Mouse (Mus musculus) ES-Bruce4 (cell line): ENCODE measurements around the gene Gm20897. TPM values are rescaled to one million over a fixed set of nuclear protein-coding genes. Genes with fewer than 3 reads are reported as not detected.
"Not testable (repeated sequence)": the region's sequence is repeated elsewhere in the genome, so short reads cannot be mapped to it uniquely, and the experiment has no call there.

Experiments used
- H3K27ac ChIP-seq: 2 replicates; pipeline ENCODE4 v1.5.1; 2012; ENCODE audit warnings: low read length, inconsistent platforms; ENCODE audit not compliant: insufficient read depth
- H3K27me3 ChIP-seq: 2 replicates; pipeline ENCODE4 v1.6.1; 2012; ENCODE audit warnings: mild to moderate bottlenecking, low read length, inconsistent platforms; ENCODE audit not compliant: control insufficient read depth, poor library complexity, insufficient read depth, severe bottlenecking
- H3K36me3 ChIP-seq: 2 replicates; pipeline ENCODE4 v1.6.1; 2012; ENCODE audit warnings: inconsistent platforms, mild to moderate bottlenecking, low read length, moderate library complexity; ENCODE audit not compliant: control insufficient read depth, poor library complexity, insufficient read depth, severe bottlenecking
- H3K4me1 ChIP-seq: one replicate; pipeline ENCODE4 v1.8.1; 2011; ENCODE audit warnings: low read length; ENCODE audit not compliant: control insufficient read depth, insufficient read depth
- H3K4me3 ChIP-seq: 2 replicates; pipeline ENCODE4 v1.5.1; 2011; ENCODE audit warnings: low read depth, mild to moderate bottlenecking, low read length
- H3K9ac ChIP-seq: 2 replicates; pipeline ENCODE4 v1.6.1; 2012; ENCODE audit warnings: low read depth, mild to moderate bottlenecking, inconsistent platforms; ENCODE audit not compliant: poor library complexity, severe bottlenecking
- H3K9me3 ChIP-seq: replicated peaks from 2 replicates; pipeline ENCODE4 v1.6.1; 2012; ENCODE audit warnings: mild to moderate bottlenecking, low read length, inconsistent platforms; ENCODE audit not compliant: control insufficient read depth, poor library complexity, insufficient read depth, severe bottlenecking
- polyA plus RNA-seq: library from polyadenylated mRNA; stranded (reverse); fragments of >200 nt; gene quantifications from 2 replicates; pipeline ENCODE4 v1.2.4, GENCODE M21; 2011; ENCODE audit warnings: low read depth; ENCODE audit not compliant: missing spikeins, insufficient read depth, insufficient read length

Gm20897 gene
- not detected in 2 replicates for polyA plus RNA-seq

DNA sequence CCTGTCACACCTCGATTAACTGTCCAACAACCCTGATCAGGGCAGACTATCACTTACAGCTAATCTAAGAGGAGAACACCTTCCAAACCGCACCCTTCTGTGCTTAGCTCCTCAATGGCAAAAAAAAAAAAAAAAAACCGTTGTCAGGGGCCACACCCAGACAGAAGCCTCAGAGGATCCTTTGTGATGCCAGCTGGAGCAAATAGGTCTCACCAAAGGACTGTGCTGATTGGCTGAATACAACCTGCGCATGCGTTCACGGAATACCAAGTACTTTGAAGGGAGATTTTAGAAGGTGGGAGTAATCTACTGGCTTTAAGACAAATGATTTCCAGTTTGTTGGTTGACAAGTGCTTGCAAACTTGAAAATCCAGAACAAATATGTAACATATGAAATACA is at the start of gene Gm20897:
Gm20897 (minus strand) TSS at position 101 of the 400 bp plus-strand sequence.
- not testable (repeated sequence) for H3K4me3 ChIP-seq, H3K4me1 ChIP-seq, H3K9me3 ChIP-seq, H3K9ac ChIP-seq, H3K36me3 ChIP-seq, H3K27ac ChIP-seq, H3K27me3 ChIP-seq

Other genes starting within 250 kb of the Gm20897 start
- not detected in 2 replicates for gene Gm21732, start 73.5 kb upstream of the Gm20897 start, polyA plus RNA-seq